Mouse (Mus musculus) cerebellum, adult 9-10 months (tissue): Measurements from ENCODE around the gene Lrrc10.
A peak's percentile ranks its signal among the peaks of the same experiment; 100 is the strongest.
"Not testable (repeated sequence)": the region's sequence is repeated elsewhere in the genome, so short reads cannot be mapped to it uniquely, and the experiment has no call there.

Experiments
- DNase-seq: peaks from one replicate; pipeline ENCODE4 v3.0.0; 2022

The Lrrc10 gene

DNA sequence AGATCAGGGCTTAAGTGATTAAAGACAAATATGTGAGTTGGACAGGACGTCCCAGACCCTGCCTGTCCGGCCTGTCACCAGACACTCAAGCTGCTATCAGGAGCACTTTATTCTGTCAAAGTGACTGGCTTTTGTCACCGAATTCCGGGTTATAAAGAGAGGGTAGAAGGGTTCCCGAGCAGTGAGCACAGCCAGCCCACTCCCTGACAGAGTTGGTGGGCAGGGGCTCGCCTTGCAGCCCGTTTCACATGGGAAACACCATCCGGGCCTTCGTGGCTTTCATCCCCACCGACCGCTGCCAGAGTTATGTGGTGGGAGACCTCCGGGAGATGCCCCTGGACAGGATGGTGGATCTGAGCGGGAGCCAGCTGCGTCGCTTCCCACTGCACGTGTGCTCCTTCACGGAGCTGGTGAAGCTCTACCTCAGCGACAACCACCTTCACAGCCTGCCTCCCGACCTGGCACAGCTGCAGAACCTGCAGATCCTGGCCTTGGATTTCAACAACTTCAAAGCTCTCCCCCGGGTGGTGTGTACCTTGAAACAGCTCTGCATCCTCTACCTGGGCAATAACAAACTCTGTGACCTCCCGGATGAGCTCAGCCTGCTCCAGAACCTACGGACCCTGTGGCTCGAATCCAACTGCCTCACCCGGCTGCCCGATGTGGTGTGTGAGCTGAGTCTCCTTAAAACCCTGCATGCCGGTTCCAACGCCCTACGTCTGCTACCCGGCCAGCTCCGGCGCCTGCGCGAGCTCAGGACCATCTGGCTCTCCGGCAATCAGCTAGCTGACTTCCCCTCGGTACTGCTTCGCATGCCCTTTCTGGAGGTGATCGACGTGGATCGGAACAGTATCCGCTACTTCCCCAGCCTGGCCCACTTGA lies at the start of gene Lrrc10:
Gene Lrrc10 (plus strand): TSS at position 167 of the 882 bp plus-strand sequence.
- DNase-seq: peak; percentile 54

GRCm38 (mm10) chr10:116995584-116996235 lies 49.4 kb upstream of the Lrrc10 start:
- no peak for DNase-seq

DNA sequence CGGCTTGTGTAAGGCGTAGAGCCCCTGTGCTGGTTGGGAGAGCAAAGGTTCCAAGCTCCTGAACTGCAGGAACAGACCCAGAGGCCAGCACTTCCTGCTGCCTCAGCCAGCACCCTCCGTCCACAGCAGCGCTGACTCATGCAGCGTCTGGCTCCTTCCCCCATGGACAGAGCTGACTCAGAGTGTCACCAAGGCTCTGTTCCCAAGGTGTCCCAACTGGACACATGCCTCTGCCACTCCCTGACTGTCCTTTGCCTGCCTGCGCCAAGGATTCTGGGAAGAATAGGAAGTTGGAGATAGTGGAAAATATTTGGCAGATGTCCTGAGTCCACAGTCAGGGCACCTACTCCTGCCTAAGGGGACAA lies 48.9 kb upstream of the Lrrc10 start:
- DNase-seq: no peak

DNA sequence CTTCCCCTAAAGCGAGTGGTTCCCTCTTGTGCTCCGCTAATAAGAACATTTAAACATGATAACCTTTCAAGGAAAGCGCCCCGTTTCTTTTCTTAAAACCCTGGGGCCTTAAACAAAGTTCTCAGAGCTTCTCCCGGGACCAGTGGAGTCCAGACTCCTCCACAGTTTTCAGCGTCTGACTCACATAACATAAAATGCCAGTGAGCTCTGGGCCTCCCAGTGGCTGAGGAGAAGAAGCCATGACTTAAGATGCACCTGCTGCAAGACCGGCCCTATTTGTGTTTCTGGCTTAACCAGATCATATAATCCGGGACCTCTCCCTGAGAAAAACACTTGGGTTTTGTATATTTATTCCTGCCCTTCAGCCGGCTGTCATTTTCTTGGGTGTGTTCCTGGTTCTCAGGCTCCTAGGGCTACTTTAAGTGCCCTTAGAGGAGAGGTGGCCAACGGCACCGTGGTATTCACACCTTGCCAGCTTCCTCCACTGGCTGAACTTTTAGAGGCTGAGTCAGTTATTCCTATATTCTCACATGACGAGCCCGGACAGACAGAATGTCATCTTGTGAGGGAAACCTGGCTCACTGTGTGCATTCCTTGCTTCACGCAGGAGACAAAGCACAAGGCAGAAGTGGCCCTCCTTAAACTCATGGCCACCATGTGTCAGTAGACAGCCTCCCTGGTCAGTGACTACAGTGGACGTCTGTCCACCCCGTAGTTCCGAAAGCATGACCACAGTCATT lies 46.3 kb upstream of the Lrrc10 start:
- no peak for DNase-seq

DNA sequence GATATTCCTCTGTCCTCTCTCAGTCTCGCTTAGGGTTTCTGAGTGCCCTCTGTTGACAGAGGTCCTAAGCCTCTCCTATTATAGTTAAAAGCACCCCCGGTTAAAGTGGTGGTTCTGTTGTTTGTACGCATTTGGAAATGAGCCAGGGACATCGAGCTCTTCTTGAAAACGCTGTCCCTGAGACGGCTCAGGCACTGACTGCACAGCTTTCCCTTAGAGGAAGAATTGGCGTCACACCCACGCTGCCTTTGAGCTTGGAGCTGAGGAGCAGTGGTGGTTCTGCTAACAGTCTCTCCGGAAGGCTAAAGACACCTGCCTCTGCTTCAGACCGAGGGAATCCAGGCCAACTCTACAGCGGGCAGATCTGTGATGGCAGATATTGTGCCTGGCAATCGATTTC lies 44.2 kb upstream of the Lrrc10 start:
- DNase-seq: no peak

DNA sequence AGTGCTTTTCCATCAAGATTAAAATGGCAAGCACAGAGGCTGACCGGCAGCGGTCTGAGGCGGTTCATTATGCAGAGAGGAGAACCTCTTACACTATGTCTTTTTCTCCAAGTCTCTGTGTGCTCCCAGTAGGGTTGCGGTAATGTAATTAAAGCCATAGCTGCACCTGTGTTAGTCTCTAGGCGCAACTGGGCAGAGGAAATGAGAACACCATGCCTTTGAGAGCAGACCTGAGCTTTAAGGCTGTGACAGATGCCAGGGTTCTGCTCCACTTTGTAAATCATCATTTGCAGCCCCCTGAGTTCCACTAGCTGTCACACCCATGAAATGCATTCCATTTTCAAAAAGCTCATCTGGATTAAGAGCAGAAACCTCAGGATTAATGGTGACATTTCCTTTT lies 40.4 kb upstream of the Lrrc10 start:
- DNase-seq: no peak

- DNase-seq: no peak
These were observed 39.3 kb upstream of the Lrrc10 start for GRCm38 (mm10) chr10:117005707-117006464.

DNA sequence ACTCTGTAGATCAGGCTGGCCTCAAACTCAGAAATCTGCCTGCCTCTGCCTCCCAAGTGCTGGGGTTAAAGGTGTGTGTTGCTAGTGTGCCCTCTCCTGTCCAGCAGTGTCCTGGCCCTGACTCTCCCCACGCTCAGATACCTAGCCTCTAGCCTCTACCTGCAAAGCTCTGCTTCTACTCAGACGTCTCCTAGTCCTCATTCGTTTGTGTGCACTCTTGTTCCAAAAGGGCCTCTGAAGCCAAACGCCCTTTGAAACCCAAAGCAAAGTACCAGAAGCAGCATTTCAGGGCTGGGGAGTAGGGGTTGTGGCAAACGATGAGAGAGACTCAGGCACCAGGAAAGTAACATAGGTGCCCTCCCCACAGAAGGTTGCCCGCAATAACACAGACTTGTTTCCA lies 35.5 kb upstream of the Lrrc10 start:
- DNase-seq: no peak

- DNase-seq: no peak
These were observed 34.1 kb upstream of the Lrrc10 start for GRCm38 (mm10) chr10:117011047-117011446.

DNA sequence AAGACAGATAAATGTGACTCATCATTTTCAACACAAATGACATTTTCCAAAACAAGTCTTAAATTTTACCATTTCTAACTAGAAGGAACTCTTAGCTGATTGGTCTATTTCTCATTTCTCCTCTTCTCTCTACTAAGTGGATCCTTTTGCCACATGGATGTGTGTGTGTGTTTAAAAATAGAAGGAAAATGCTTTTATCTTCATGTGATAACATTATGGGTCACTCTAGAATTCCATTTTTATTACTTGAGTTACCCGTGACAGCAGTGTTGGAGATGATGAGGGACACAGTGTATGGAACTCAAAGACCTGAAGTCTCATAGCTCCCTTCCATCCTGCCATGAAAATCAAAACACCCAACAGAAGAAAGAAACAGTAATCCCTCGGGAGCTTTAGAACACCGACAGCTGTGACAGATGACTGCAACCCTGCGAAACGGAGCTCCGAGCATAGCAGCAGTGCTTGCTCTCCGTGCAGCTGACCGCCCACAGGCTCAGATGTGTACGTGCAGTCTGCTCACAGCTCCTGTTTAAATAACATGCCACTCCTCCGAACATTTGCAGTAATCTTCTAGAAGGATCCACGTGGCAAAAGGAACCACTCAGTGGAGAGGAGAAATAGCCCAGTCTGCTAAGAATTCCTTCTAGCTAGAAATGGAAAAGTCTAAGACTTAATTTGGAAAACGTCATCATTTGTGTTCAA lies 31.3 kb upstream of the Lrrc10 start:
- DNase-seq: no peak

- no peak for DNase-seq
These were observed 30.6 kb upstream of the Lrrc10 start for GRCm38 (mm10) chr10:117014565-117014964.

- DNase-seq: no peak
These were observed 26.8 kb upstream of the Lrrc10 start for GRCm38 (mm10) chr10:117018281-117018840.

DNA sequence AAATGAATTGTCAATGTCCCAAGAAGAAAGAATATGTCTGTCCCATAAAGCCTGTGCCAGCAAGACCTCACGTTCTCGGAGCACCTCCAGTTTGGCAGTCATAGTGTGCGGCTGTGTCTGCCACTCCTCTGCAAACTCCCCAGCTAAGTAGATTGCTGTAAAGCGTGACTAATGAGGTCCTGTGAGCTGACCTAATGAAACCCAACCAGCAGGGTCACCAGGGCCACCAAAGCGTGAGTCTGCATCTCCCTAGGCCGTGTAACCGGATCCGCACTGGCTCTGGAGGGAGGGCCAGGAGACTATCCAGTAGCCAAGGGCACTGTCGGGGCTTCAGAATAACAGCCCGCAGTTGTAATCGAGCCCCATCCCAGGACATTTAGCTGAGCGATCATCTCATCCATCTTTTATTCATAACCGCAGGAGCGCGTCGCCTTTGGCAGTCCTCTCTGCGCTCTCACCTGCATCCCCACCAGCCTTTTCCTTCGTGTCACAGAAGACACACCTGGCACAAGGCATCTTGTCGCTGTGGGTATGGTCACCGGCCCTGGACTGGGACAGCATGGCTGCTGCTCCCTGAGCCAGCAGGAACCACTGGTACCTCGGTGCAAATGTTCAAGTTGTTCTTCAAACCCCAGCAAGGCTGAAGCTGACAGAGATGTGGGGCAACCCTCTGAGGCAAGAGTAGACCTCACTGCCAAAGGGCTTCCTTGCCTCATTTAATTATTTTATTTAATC lies 24.0 kb upstream of the Lrrc10 start:
- no peak for DNase-seq

- no peak for DNase-seq
These were observed 21.4 kb upstream of the Lrrc10 start for GRCm38 (mm10) chr10:117023693-117024092.

DNA sequence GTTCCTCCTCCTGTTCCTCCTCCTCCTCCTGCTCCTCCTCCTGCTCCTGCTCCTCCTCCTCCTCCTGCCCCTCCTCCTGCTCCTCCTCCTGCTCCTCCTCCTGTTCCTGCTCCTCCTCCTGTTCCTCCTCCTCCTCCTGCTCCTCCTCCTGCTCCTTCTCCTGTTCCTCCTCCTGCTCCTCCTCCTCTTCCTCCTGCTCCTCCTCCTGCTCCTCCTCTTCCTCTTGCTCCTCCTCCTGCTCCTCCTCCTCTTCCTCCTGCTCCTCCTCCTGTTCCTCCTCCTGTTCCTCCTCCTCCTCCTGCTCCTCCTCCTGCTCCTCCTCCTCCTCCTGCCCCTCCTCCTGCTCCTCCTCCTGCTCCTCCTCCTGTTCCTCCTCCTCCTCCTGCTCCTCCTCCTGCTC lies 19.4 kb upstream of the Lrrc10 start:
- not testable (repeated sequence) for DNase-seq

GRCm38 (mm10) chr10:117026176-117026575 lies 19.0 kb upstream of the Lrrc10 start:
- DNase-seq: peak; percentile 9

DNA sequence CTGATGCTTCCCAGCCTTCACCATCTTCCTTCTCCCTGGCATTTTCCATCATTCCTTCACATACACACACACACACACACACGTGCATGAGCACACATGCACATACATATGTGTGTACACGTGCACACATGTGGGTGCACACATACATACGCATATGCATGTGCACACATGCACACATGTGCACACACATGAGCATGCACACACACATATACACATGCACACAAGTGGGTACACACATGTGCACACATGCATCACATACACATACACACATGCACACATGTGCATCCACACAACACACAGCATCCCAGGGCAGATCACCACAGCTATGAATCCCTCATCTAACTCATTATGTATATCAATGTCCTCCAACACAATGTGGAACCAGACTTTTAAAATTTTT lies 14.0 kb upstream of the Lrrc10 start:
- DNase-seq: no peak

DNA sequence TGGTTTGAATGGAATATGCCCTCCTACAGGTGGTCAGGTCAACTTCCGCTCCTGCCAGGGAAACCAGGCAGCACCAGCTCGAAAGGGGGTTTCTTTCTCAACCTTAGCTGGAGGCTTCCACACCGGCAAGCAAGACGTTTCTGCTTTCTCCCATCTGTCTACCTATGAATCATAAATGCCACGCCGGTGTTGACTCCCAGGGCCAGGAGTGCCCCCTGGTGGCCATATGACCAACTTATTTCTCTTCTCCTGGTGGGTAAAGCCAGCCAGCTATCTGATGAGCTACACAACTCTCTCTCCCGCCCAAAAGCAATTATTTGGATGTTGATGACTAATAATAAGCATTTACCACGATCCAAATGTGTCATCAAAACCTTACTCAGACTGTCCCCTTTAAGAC lies 11.4 kb upstream of the Lrrc10 start:
- DNase-seq: peak; percentile 59

GRCm38 (mm10) chr10:117040355-117040754 lies 4.8 kb upstream of the Lrrc10 start:
- DNase-seq: no peak

- no peak for DNase-seq
These were observed 2.8 kb upstream of the Lrrc10 start for GRCm38 (mm10) chr10:117042295-117042694.

GRCm38 (mm10) chr10:117043497-117044166 lies 1.5 kb upstream of the Lrrc10 start:
- DNase-seq: not testable (repeated sequence)
